ENCODE assay signal across 29 mouse cellular contexts in the genomic region with DNA sequence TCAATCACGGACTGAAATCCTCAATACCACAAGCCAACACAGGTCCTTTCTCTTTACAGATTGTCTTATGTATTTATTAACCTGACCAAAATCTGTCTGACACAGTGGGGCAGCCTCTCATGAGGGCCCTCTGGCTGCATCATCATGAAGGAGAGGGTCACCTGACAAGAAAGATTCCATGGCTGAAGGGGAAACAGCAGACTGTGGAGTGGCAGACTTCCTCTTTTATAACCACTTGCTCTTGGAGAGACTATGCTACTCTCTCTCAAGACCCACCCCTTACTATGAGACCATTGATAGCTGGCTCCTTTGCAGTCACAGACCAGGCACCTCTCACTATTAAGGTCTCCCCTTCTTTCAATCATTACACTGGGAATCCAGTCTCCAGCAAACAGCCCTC.
"Had no signal": no experiment of that assay in that cellular context is flagged by ENCODE, and none has a peak within 500 bp of the region (broad histone marks: within the 10 kb centered on the region; RNA-seq: fewer than 3 reads in every experiment).

No protein-coding gene starts in this region.

- H3K27ac ChIP-seq: gastrocnemius, adult 2 months; heart, embryonic 10.5 days; heart, embryonic 13.5 days; heart, embryonic 15.5 days; hindbrain, embryonic 10.5 days; hindbrain, embryonic 12.5 days; hindbrain, embryonic 14.5 days; intestine, embryonic 15.5 days; layer of hippocampus, adult 2 months; limb, embryonic 10.5 days; limb, embryonic 12.5 days; liver, embryonic 13.5 days; liver, embryonic 15.5 days had no signal

- H3K4me1 ChIP-seq: heart, embryonic 10.5 days; heart, embryonic 13.5 days; heart, embryonic 15.5 days; hindbrain, embryonic 10.5 days; hindbrain, embryonic 12.5 days; limb, embryonic 10.5 days; limb, embryonic 12.5 days; liver, embryonic 13.5 days; liver, embryonic 15.5 days had no signal

- H3K9me3 ChIP-seq: heart, embryonic 10.5 days; heart, embryonic 13.5 days; heart, embryonic 15.5 days; hindbrain, embryonic 10.5 days; hindbrain, embryonic 12.5 days; intestine, embryonic 15.5 days; limb, embryonic 10.5 days; limb, embryonic 12.5 days; liver, embryonic 13.5 days; liver, embryonic 15.5 days had no signal

- H3K9ac ChIP-seq: heart, embryonic 13.5 days; heart, embryonic 15.5 days; hindbrain, embryonic 12.5 days; hindbrain, embryonic 14.5 days; intestine, embryonic 15.5 days; limb, embryonic 12.5 days; liver, embryonic 13.5 days; liver, embryonic 15.5 days had no signal

- H3K4me3 ChIP-seq: gastrocnemius, adult 2 months; heart, embryonic 10.5 days; heart, embryonic 13.5 days; heart, embryonic 15.5 days; hindbrain, embryonic 10.5 days; hindbrain, embryonic 12.5 days; intestine, embryonic 15.5 days; layer of hippocampus, adult 2 months; limb, embryonic 10.5 days; limb, embryonic 12.5 days; liver, embryonic 13.5 days; liver, embryonic 15.5 days had no signal

- H3K36me3 ChIP-seq: heart, embryonic 10.5 days; heart, embryonic 13.5 days; heart, embryonic 15.5 days; hindbrain, embryonic 10.5 days; hindbrain, embryonic 12.5 days; intestine, embryonic 15.5 days; limb, embryonic 10.5 days; limb, embryonic 12.5 days; liver, embryonic 13.5 days; liver, embryonic 15.5 days had no signal

- ATAC-seq: hindbrain, embryonic 16.5 days; inflammation-experienced regulatory T-cells, adult 6 months; intestine, embryonic 15.5 days; intestine, postnatal 0 days had no signal

- H3K27me3 ChIP-seq: heart, embryonic 13.5 days; heart, embryonic 15.5 days; hindbrain, embryonic 12.5 days; intestine, embryonic 15.5 days; limb, embryonic 12.5 days; liver, embryonic 13.5 days; liver, embryonic 15.5 days had no signal

- H3K4me2 ChIP-seq: heart, embryonic 13.5 days; heart, embryonic 15.5 days; hindbrain, embryonic 12.5 days; hindbrain, embryonic 14.5 days; intestine, embryonic 15.5 days; limb, embryonic 12.5 days; liver, embryonic 11.5 days; liver, embryonic 13.5 days; liver, embryonic 15.5 days had no signal

- DNase-seq: gastrocnemius, adult 2 months; gastrocnemius, postnatal 10 days; gastrocnemius, postnatal 25 days; heart, adult 11 months; heart, postnatal 14 days; heart, postnatal 36 days; kidney, adult 18-20 months; kidney, adult 8-10 months; kidney, postnatal 10 days; kidney, postnatal 25 days; kidney, postnatal 4 days; layer of hippocampus, postnatal 36 days; liver; liver, embryonic 13.5 days had no signal
